Mouse (Mus musculus): ENCODE data around the gene Dhrs7b. TPM values are rescaled to one million over a fixed set of nuclear protein-coding genes. Genes with fewer than 3 reads are reported as not detected.
"Not testable (repeated sequence)": the region's sequence is repeated elsewhere in the genome, so short reads cannot be mapped to it uniquely, and the experiment has no call there.

Gene Dhrs7b
- total and polyA plus RNA-seq, 3 experiments, result 3.2 to 21.9 (median 15.7) TPM

DNA sequence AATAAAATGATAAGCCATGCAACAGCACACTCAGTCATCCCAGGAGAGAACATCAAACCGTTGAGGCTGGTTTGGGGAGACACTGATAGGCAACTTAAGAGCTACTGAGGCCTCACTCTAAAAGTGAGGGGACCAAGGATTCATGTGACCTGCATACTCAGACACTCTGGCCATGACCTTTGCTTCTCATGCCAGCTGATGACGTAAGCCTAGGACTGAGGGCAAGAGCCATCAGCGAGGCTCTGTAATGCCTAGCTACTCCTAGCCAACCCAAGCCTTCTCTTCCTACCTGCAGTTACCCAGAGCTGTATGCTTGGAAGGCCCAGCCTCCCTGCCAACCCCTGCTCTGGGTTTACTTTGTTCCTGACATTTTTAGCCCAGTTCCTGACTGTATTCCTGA, 31.6 kb downstream of the Dhrs7b start:
- peaks cover 95% of the 10 kb centered on the region for H3K36me3 ChIP-seq (replicated peaks)
- no peak for TF ChIP-seq GATA2 (IDR thresholded peaks at IDR 0.05; ENCODE audit: borderline replicate concordance, low read depth, low read length)
- no peak for TF ChIP-seq POLR2AphosphoS5 (IDR thresholded peaks at IDR 0.05; ENCODE audit: insufficient replicate concordance, low read depth, low read length)
- no peak for TF ChIP-seq CTCF (IDR thresholded peaks at IDR 0.05; ENCODE audit: low read depth, low read length)
- TF ChIP-seq GATA1 (IDR thresholded peaks at IDR 0.05; ENCODE audit: borderline replicate concordance, low read length), result no peak
- TF ChIP-seq TAL1 (conservative IDR thresholded peaks at IDR 0.05; ENCODE audit: low read depth, low read length), result no peak
- H3K4me1 ChIP-seq (ENCODE audit: insufficient read depth, low read depth, low read length), result peaks cover 40% of the 10 kb centered on the region
- no peaks in the 10 kb centered on the region for H3K9me3 ChIP-seq (replicated peaks)
- H3K4me3 ChIP-seq (ENCODE audit: low read depth, low read length), result no peak overlapping the region
- ATAC-seq (ENCODE audit: extremely low read depth, insufficient number of reproducible peaks, low FRiP score, poor library complexity, severe bottlenecking) (no peak), DNase-seq (ENCODE audit: low spot score) (no peak)
- H3K27me3 ChIP-seq (ENCODE audit: insufficient read depth, low read length), result no peaks in the 10 kb centered on the region

DNA sequence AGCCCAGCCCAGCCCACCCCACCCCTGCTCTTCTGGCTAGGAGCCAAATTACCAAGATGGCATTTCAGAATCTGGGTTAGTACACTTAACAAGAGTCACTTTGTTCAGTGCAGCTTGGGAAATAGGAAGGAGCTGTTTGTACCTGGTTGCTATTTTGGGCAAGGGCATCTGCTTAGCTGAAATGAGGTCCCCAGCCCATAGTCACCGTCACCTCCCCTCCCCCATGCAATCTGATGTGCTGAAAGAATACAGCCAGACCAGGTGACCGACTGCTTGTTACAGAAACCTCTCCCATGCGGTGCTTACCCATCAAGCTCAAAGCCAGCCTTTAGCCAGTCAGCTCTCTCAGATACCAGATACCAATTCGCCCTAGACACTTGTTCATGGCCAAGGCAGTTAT, 32.8 kb downstream of the Dhrs7b start:
- TF ChIP-seq TAL1 (conservative IDR thresholded peaks at IDR 0.05; ENCODE audit: low read depth, low read length) (no peak), GATA1 (IDR thresholded peaks at IDR 0.05; ENCODE audit: borderline replicate concordance, low read length) (no peak), POLR2AphosphoS5 (IDR thresholded peaks at IDR 0.05; ENCODE audit: insufficient replicate concordance, low read depth, low read length) (no peak), CTCF (IDR thresholded peaks at IDR 0.05; ENCODE audit: low read depth, low read length) (no peak), GATA2 (IDR thresholded peaks at IDR 0.05; ENCODE audit: borderline replicate concordance, low read depth, low read length) (no peak)
- H3K27me3 ChIP-seq (ENCODE audit: insufficient read depth, low read length), result no peaks in the 10 kb centered on the region
- DNase-seq (ENCODE audit: low spot score), result no peak
- H3K9me3 ChIP-seq (replicated peaks), result no peaks in the 10 kb centered on the region
- ATAC-seq (ENCODE audit: extremely low read depth, insufficient number of reproducible peaks, low FRiP score, poor library complexity, severe bottlenecking), result no peak
- no peak overlapping the region for H3K4me3 ChIP-seq (ENCODE audit: low read depth, low read length)
- peaks cover 95% of the 10 kb centered on the region for H3K36me3 ChIP-seq (replicated peaks)
- H3K4me1 ChIP-seq (ENCODE audit: insufficient read depth, low read depth, low read length), result peaks cover 49% of the 10 kb centered on the region

DNA sequence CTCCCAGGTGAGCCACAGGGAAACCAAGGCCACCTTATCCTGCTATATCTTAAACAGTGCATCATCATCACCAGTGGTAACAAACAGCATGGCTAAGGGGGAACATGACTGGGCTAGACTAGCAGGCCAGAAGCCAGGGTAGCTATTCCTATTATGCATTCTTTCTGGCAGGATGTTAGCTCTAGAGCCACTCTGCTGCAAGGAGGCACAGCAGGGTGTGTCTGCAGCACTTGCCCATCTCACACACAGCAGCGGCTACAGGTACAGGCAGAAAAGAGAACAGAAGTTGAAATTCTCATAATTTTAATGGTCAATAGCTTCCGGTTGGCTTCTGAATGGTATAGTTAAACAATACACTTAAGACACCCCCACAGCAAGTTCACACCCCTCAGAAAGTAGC, 33.7 kb downstream of the Dhrs7b start:
- peaks cover 95% of the 10 kb centered on the region for H3K36me3 ChIP-seq (replicated peaks)
- peaks cover 43% of the 10 kb centered on the region for H3K4me1 ChIP-seq (ENCODE audit: insufficient read depth, low read depth, low read length)
- DNase-seq (ENCODE audit: low spot score) (no peak), ATAC-seq (ENCODE audit: extremely low read depth, insufficient number of reproducible peaks, low FRiP score, poor library complexity, severe bottlenecking) (no peak)
- TF ChIP-seq CTCF (IDR thresholded peaks at IDR 0.05; ENCODE audit: low read depth, low read length), result no peak
- TF ChIP-seq TAL1 (conservative IDR thresholded peaks at IDR 0.05; ENCODE audit: low read depth, low read length), result no peak
- TF ChIP-seq GATA2 (IDR thresholded peaks at IDR 0.05; ENCODE audit: borderline replicate concordance, low read depth, low read length), result no peak
- TF ChIP-seq GATA1 (IDR thresholded peaks at IDR 0.05; ENCODE audit: borderline replicate concordance, low read length), result no peak
- no peak for TF ChIP-seq POLR2AphosphoS5 (IDR thresholded peaks at IDR 0.05; ENCODE audit: insufficient replicate concordance, low read depth, low read length)
- no peaks in the 10 kb centered on the region for H3K27me3 ChIP-seq (ENCODE audit: insufficient read depth, low read length)
- no peak overlapping the region for H3K4me3 ChIP-seq (ENCODE audit: low read depth, low read length)
- H3K9me3 ChIP-seq (replicated peaks), result no peaks in the 10 kb centered on the region

DNA sequence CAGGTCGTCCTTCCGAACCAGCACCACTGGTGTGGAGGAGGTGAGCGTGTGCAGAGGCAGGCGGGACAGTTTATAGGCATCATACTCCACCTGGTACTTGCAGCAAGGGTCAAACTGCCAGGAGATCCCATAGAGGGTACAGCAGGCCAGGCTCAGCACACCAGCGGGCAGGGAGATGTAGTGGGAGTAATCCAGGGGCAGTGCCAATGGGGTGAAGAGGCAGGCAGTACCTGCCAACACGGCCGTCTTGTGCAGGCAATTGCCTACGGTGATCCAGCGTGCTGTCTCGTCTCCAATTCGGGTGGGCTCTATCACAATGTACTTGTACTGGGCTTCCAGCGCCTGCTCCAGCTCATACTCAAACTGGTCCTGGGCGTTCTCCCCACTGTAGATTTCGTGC, 34.5 kb downstream of the Dhrs7b start:
- Histone ChIP-seq H3K36me3 (replicated peaks) (peaks cover 97% of the 10 kb centered on the region), H3K4me3 (ENCODE audit: low read depth, low read length) (peak overlapping the region; percentile 39), H3K4me1 (ENCODE audit: insufficient read depth, low read depth, low read length) (peaks cover 49% of the 10 kb centered on the region), H3K9me3 (replicated peaks) (no peaks in the 10 kb centered on the region), H3K27me3 (ENCODE audit: insufficient read depth, low read length) (no peaks in the 10 kb centered on the region)
- ATAC-seq (ENCODE audit: extremely low read depth, insufficient number of reproducible peaks, low FRiP score, poor library complexity, severe bottlenecking) (no peak), DNase-seq (ENCODE audit: low spot score) (no peak)
- TF ChIP-seq GATA2 (IDR thresholded peaks at IDR 0.05; ENCODE audit: borderline replicate concordance, low read depth, low read length) (no peak), CTCF (IDR thresholded peaks at IDR 0.05; ENCODE audit: low read depth, low read length) (no peak), POLR2AphosphoS5 (IDR thresholded peaks at IDR 0.05; ENCODE audit: insufficient replicate concordance, low read depth, low read length) (no peak; the same call in 1 of the 2 replicates), TAL1 (conservative IDR thresholded peaks at IDR 0.05; ENCODE audit: low read depth, low read length) (no peak), GATA1 (IDR thresholded peaks at IDR 0.05; ENCODE audit: borderline replicate concordance, low read length) (no peak)

DNA sequence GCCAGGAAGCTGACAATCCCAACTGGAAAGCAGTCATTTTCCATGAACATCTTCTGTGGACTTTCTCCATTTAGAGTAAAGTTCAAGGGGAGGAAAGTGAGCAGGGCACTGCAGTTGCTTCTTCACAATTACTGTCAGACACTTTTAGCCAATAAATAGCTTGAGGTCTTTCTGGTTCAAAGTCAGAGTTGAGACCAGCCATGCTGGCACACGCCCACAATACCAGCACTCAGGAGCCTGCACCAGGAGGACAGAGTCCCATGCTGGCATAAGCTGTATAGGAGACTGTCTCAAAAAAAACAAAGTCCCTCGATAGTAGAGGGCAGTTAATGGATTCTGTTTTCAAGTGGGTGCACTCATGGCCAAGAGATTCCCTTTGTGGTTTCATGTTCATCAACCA, 35.6 kb downstream of the Dhrs7b start:
- Histone ChIP-seq H3K27me3 (ENCODE audit: insufficient read depth, low read length) (no peaks in the 10 kb centered on the region), H3K4me1 (ENCODE audit: insufficient read depth, low read depth, low read length) (peaks cover 50% of the 10 kb centered on the region), H3K9me3 (replicated peaks) (no peaks in the 10 kb centered on the region), H3K4me3 (ENCODE audit: low read depth, low read length) (no peak overlapping the region), H3K36me3 (replicated peaks) (peaks cover 98% of the 10 kb centered on the region)
- ATAC-seq (ENCODE audit: extremely low read depth, insufficient number of reproducible peaks, low FRiP score, poor library complexity, severe bottlenecking), result no peak
- TF ChIP-seq GATA1 (IDR thresholded peaks at IDR 0.05; ENCODE audit: borderline replicate concordance, low read length), result no peak
- DNase-seq (ENCODE audit: low spot score), result no peak

DNA sequence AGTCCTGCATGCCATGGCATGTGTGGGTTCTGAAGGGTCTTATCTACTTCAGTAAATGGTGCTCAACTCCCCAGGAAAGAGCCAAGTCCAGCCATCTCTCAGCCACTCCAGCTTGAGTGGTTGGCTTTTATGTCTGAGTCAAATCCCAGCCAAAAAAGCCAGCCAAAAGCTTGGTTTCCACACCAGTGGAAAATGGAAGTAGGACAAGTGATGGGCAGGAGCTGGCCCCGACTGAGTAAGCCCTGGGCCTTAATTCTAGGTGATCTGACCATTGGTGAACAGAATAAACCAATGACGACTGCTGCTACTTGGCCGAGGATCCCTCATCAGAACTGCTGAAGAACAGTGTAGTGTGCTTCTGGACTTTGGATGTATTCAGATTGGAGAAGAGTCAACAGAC, 37.0 kb downstream of the Dhrs7b start:
- Histone ChIP-seq H3K4me1 (ENCODE audit: insufficient read depth, low read depth, low read length) (peaks cover 49% of the 10 kb centered on the region), H3K36me3 (replicated peaks) (peaks cover 98% of the 10 kb centered on the region), H3K4me3 (ENCODE audit: low read depth, low read length) (no peak overlapping the region), H3K9me3 (replicated peaks) (no peaks in the 10 kb centered on the region), H3K27me3 (ENCODE audit: insufficient read depth, low read length) (no peaks in the 10 kb centered on the region)
- ATAC-seq (ENCODE audit: extremely low read depth, insufficient number of reproducible peaks, low FRiP score, poor library complexity, severe bottlenecking) (no peak), DNase-seq (ENCODE audit: low spot score) (no peak)
- TF ChIP-seq CTCF (IDR thresholded peaks at IDR 0.05; ENCODE audit: low read depth, low read length) (no peak), GATA1 (IDR thresholded peaks at IDR 0.05; ENCODE audit: borderline replicate concordance, low read length) (no peak)

DNA sequence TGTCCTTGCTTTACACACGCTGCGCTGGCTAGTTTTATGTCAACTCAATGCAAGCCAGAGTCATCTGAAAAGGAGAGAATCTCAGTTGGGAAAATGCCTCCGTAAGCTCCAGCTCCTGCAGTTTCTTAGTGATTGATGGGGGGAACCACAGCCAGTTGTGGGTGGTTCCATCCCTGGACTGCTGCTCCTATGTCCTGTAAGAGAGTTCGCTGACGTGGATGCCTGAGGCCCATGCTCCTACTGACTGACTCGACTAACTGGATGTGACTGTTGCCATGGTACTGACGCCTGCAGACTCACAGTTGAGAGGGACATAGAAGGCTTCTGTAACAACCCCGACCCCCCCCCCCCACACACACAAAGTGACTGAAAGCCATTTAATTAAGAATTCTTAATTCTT, 37.5 kb downstream of the Dhrs7b start:
- ATAC-seq (ENCODE audit: extremely low read depth, insufficient number of reproducible peaks, low FRiP score, poor library complexity, severe bottlenecking), result no peak
- no peak for DNase-seq (ENCODE audit: low spot score)
- Histone ChIP-seq H3K4me3 (ENCODE audit: low read depth, low read length) (no peak overlapping the region), H3K27me3 (ENCODE audit: insufficient read depth, low read length) (no peaks in the 10 kb centered on the region), H3K4me1 (ENCODE audit: insufficient read depth, low read depth, low read length) (peaks cover 53% of the 10 kb centered on the region), H3K9me3 (replicated peaks) (no peaks in the 10 kb centered on the region), H3K36me3 (replicated peaks) (peaks cover 99% of the 10 kb centered on the region)
- TF ChIP-seq POLR2AphosphoS5 (IDR thresholded peaks at IDR 0.05; ENCODE audit: insufficient replicate concordance, low read depth, low read length) (no peak), CTCF (IDR thresholded peaks at IDR 0.05; ENCODE audit: low read depth, low read length) (no peak)

DNA sequence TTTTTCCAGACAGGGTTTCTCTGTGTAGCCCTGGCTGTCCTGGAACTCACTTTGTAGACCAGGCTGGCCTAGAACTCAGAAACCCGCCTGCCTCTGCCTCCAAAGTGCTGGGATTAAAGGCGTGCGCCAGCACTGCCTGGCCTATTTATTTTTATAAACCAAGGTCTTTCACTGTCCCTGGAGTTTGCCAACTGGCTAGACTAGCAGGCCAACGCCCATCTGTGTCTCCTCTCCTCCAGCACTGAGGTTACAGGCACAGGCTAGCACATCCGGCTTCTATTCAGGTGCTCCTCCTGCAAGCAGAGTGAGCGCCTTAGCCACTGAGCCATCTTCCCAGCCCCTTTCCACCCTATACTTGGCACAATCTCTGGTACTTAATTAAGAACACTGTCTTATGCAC, 39.0 kb downstream of the Dhrs7b start:
- not testable (repeated sequence) for ATAC-seq (ENCODE audit: extremely low read depth, insufficient number of reproducible peaks, low FRiP score, poor library complexity, severe bottlenecking); H3K9me3 ChIP-seq (replicated peaks); H3K27me3 ChIP-seq (ENCODE audit: insufficient read depth, low read length); H3K4me3 ChIP-seq (ENCODE audit: low read depth, low read length); DNase-seq (ENCODE audit: low spot score)
- Histone ChIP-seq H3K4me1 (ENCODE audit: insufficient read depth, low read depth, low read length) (peaks cover 64% of the 10 kb centered on the region), H3K36me3 (replicated peaks) (peaks cover 96% of the 10 kb centered on the region)
